Mouse (Mus musculus) embryonic facial prominence, embryonic 11.5 days (tissue): Measurements from ENCODE around the gene Olfr1046. TPM values are rescaled to one million over a fixed set of nuclear protein-coding genes. Genes with fewer than 3 reads are reported as not detected.
"Not testable (repeated sequence)": the region's sequence is repeated elsewhere in the genome, so short reads cannot be mapped to it uniquely, and the experiment has no call there.

Experiments
- ATAC-seq: fragments of 200-750 bp; cut with Nextera tagmentation; replicated peaks from 2 replicates; pipeline ENCODE4 v1.8.0; 2017; ENCODE audit warnings: low read depth; ENCODE audit not compliant: insufficient number of reproducible peaks, low FRiP score, low TSS enrichment
- DNase-seq: peaks from one replicate; pipeline ENCODE4 v3.0.0-alpha.2; 2015; ENCODE audit warnings: low spot score
- H3K27ac ChIP-seq: fragments of 300-500 bp; sonication (generic); replicated peaks from 2 replicates; pipeline ENCODE4 v1.5.1; 2014; ENCODE audit warnings: mild to moderate bottlenecking, low read depth, low read length, control low read depth
- H3K27me3 ChIP-seq: fragments of 300-500 bp; sonication (generic); 2 replicates; pipeline ENCODE4 v1.6.1; 2014; ENCODE audit warnings: mild to moderate bottlenecking, low read length, moderate library complexity, mixed read lengths; ENCODE audit not compliant: control insufficient read depth, insufficient read depth
- H3K36me3 ChIP-seq: fragments of 300-500 bp; sonication (generic); replicated peaks from 2 replicates; pipeline ENCODE4 v1.6.1; 2014; ENCODE audit warnings: low read depth, mild to moderate bottlenecking, low read length, moderate library complexity, mixed read lengths; ENCODE audit not compliant: control insufficient read depth, insufficient read depth
- H3K4me1 ChIP-seq: fragments of 300-500 bp; sonication (generic); 2 replicates; pipeline ENCODE4 v1.6.1; 2014; ENCODE audit warnings: low read length, mixed read lengths; ENCODE audit not compliant: control insufficient read depth, insufficient read depth
- H3K4me2 ChIP-seq: fragments of 300-500 bp; sonication (generic); 2 replicates; pipeline ENCODE4 v1.6.1; 2014; ENCODE audit warnings: low read depth, mild to moderate bottlenecking, control low read depth, low read length, moderate library complexity
- H3K4me3 ChIP-seq: fragments of 300-500 bp; sonication (generic); 2 replicates; pipeline ENCODE4 v1.5.1; 2014; ENCODE audit warnings: low read depth, low read length, control low read depth
- H3K9ac ChIP-seq: fragments of 300-500 bp; sonication (generic); replicated peaks from 2 replicates; pipeline ENCODE4 v1.6.1; 2014; ENCODE audit warnings: mild to moderate bottlenecking, control low read depth, low read length
- H3K9me3 ChIP-seq: fragments of 300-500 bp; sonication (generic); replicated peaks from 2 replicates; pipeline ENCODE4 v1.6.1; 2016; ENCODE audit warnings: mild to moderate bottlenecking, low read length, inconsistent platforms, mixed read lengths; ENCODE audit not compliant: control insufficient read depth
- WGBS: fragments of 180-500 bp; shearing (Covaris S2); extraction: QIAGEN DNeasy Blood & Tissue Kit; methylation state at CpG from one replicate; pipeline ENCODE4 v1.1.7; 2014; 5-methylcytosine and 5-hydroxymethylcytosine counted together
- polyA plus RNA-seq: library from polyadenylated mRNA; unstranded; fragments of >200 nt; fragmentation: Nextera tagmentation; extraction: Ambion mirVana; gene quantifications from 2 replicates; pipeline ENCODE4 v1.2.1, GENCODE M21; 2014

Gene Olfr1046
- polyA plus RNA-seq, result not detected in 2 replicates

GRCm38 (mm10) chr2:86219214-86219613 lies at the start of gene Olfr1046:
Gene Olfr1046, minus strand, starts transcription at chr2:86219314.
- Histone ChIP-seq H3K4me3 (no peak within 1 kb of the TSS), H3K27ac (no peak within 1 kb of the TSS), H3K4me2 (no peak within 1 kb of the TSS), H3K4me1 (no peaks in the 10 kb centered on the region), H3K9me3 (no peaks in the 10 kb centered on the region), H3K9ac (no peak within 1 kb of the TSS), H3K36me3 (no peaks in the 10 kb centered on the region), H3K27me3 (no peaks in the 10 kb centered on the region)
- ATAC-seq (no peak), DNase-seq (no peak)
- 79% methylated on average over 2 of the region's 2 CpGs for WGBS

GRCm38 (mm10) chr2:86258228-86258627 lies 39.1 kb upstream of the Olfr1046 start, which contains the start of gene Olfr1049:
Gene Olfr1049, minus strand, starts transcription at chr2:86258328.
- not testable (repeated sequence) for H3K36me3 ChIP-seq, H3K9me3 ChIP-seq, H3K4me2 ChIP-seq, H3K4me1 ChIP-seq, H3K9ac ChIP-seq, ATAC-seq, H3K27ac ChIP-seq, H3K27me3 ChIP-seq, DNase-seq, H3K4me3 ChIP-seq

- no peak within 1 kb of the TSS for H3K27ac ChIP-seq
- H3K36me3 ChIP-seq, result no peaks in the 10 kb centered on the region
- H3K9me3 ChIP-seq, result no peaks in the 10 kb centered on the region
- no peak within 1 kb of the TSS for H3K4me3 ChIP-seq
- H3K4me1 ChIP-seq, result no peaks in the 10 kb centered on the region
- no peaks in the 10 kb centered on the region for H3K27me3 ChIP-seq
- no peak within 1 kb of the TSS for H3K9ac ChIP-seq
- DNase-seq, result no peak
- H3K4me2 ChIP-seq, result no peak within 1 kb of the TSS
- no peak for ATAC-seq
These were observed 21.1 kb upstream of the Olfr1046 start, which contains the start of gene Olfr1048 for GRCm38 (mm10) chr2:86240189-86240588. Gene Olfr1048, minus strand, starts transcription at chr2:86240289.

- no peaks in the 10 kb centered on the region for H3K27me3 ChIP-seq
- no peak within 1 kb of the TSS for H3K27ac ChIP-seq
- WGBS, result 88% methylated on average over 1 of the region's 1 CpGs
- no peaks in the 10 kb centered on the region for H3K36me3 ChIP-seq
- no peak within 1 kb of the TSS for H3K4me3 ChIP-seq
- H3K4me1 ChIP-seq, result no peaks in the 10 kb centered on the region
- DNase-seq (no peak), ATAC-seq (no peak)
- H3K9me3 ChIP-seq, result no peaks in the 10 kb centered on the region
- no peak within 1 kb of the TSS for H3K4me2 ChIP-seq
- no peak within 1 kb of the TSS for H3K9ac ChIP-seq
These were observed 12.2 kb upstream of the Olfr1046 start, which contains the start of gene Olfr1047 for GRCm38 (mm10) chr2:86231301-86231700. Gene Olfr1047, minus strand, starts transcription at chr2:86231401.

GRCm38 (mm10) chr2:86202909-86203308 lies 16.2 kb downstream of the Olfr1046 start, which contains the start of gene Olfr1045:
Gene Olfr1045, minus strand, starts transcription at chr2:86203009.
- ATAC-seq (no peak), DNase-seq (no peak)
- Histone ChIP-seq H3K27ac (no peak within 1 kb of the TSS), H3K36me3 (no peaks in the 10 kb centered on the region), H3K9me3 (no peaks in the 10 kb centered on the region), H3K4me2 (no peak within 1 kb of the TSS), H3K27me3 (no peaks in the 10 kb centered on the region), H3K4me1 (no peaks in the 10 kb centered on the region), H3K4me3 (no peak within 1 kb of the TSS), H3K9ac (no peak within 1 kb of the TSS)

- DNase-seq, result no peak
- Histone ChIP-seq H3K36me3 (no peaks in the 10 kb centered on the region), H3K27ac (no peak overlapping the region), H3K4me2 (no peak overlapping the region), H3K9me3 (no peaks in the 10 kb centered on the region), H3K4me3 (no peak overlapping the region), H3K9ac (no peak overlapping the region), H3K4me1 (no peaks in the 10 kb centered on the region), H3K27me3 (no peaks in the 10 kb centered on the region)
- no peak for ATAC-seq
- 47% methylated on average over 1 of the region's 1 CpGs for WGBS
These were observed 23.3 kb downstream of the Olfr1046 start for GRCm38 (mm10) chr2:86195863-86196262.

GRCm38 (mm10) chr2:86185583-86185982 lies 33.5 kb downstream of the Olfr1046 start, which contains the start of gene Olfr52:
Gene Olfr52, minus strand, starts transcription at chr2:86185683.
- ATAC-seq, result no peak
- H3K27me3 ChIP-seq, result no peaks in the 10 kb centered on the region

GRCm38 (mm10) chr2:86179950-86180349 lies 39.2 kb downstream of the Olfr1046 start:
- Histone ChIP-seq H3K36me3 (no peaks in the 10 kb centered on the region), H3K27ac (no peak overlapping the region), H3K4me3 (no peak overlapping the region), H3K9me3 (no peaks in the 10 kb centered on the region), H3K4me2 (no peak overlapping the region), H3K9ac (no peak overlapping the region), H3K4me1 (no peaks in the 10 kb centered on the region), H3K27me3 (no peaks in the 10 kb centered on the region)
- WGBS, result 81% methylated on average over 3 of the region's 3 CpGs
- ATAC-seq (no peak), DNase-seq (no peak)

More at GRCm38 (mm10) chr2:86185583-86185982, 33.5 kb downstream of the Olfr1046 start, which contains the start of gene Olfr52:
- Histone ChIP-seq H3K27ac (no peak within 1 kb of the TSS), H3K4me1 (no peaks in the 10 kb centered on the region), H3K9ac (no peak within 1 kb of the TSS), H3K4me2 (no peak within 1 kb of the TSS), H3K36me3 (no peaks in the 10 kb centered on the region), H3K9me3 (no peaks in the 10 kb centered on the region), H3K4me3 (no peak within 1 kb of the TSS)
- DNase-seq, result no peak
